Mouse (Mus musculus): ENCODE measurements around the gene Atg4b. TPM values are rescaled to one million over a fixed set of nuclear protein-coding genes. Genes with fewer than 3 reads are reported as not detected.

Atg4b gene
- polyA plus RNA-seq (2014; fragmentation: Illumina TruSeq; extraction: RNeasy Lipid Tissue Mini Kit (QIAGEN cat#74804); ENCODE audit: low read depth, low replicate concordance), result 47.5 TPM

DNA sequence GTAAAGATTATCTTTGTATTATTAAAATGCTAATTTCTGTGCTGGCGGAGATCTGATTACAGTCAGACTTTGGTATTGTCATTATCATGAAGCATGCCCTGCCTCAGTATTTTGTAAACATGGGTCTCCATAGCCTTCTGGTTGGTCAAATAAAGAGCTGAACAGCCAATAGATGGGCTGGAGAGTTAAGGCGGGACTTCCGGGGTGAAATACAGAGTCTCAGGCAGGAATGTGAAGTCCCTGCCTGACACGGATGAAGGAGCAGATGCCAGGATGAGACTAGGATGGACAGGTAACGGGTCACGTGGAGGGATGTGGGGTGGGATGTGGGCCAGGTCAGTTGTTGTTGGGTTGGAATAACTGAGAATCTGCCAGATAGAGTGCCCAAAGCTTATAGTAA, at the start of gene Atg4b:
Gene Atg4b (plus strand): TSS at position 211 of the 400 bp plus-strand sequence.

DNA sequence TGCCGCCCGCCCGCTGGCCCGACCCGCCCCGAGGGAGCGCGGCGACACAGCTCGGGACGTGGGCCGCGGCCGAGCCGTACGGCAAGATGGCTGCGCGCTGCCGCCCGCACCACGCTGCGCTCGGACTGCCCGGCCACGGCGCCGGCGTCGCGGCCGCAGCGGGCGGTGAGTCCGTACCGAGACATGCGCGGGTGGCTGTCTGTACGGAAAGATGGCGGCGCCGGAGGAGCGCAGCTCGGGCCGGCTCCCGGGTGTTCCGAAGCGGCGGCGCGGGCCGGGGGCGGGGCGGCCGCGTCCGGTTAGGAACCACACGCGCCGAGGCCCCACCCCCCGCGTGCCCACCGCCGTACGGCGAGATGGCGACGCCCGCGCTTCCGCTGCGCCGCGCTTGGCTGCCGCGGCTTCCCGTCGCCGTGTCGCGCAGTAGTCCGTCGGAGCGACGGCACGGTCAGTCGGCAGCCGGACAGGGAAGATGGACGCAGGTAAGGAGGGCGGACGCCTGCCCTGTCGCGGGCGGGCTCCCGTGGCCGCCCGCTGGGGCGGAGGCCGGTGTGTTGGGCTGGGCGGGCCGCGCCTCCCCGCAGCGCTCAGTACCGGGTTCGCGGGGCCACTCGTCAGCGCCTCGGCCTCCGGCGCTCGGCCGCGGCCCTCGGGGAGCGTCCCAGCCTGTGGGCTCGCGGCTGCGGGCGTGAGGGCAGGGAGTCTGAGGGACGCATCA, 3.4 kb downstream of the Atg4b start, which contains the start of gene Thap4:
Gene Thap4 (minus strand): TSS at position 292 of the 718 bp plus-strand sequence.

DNA sequence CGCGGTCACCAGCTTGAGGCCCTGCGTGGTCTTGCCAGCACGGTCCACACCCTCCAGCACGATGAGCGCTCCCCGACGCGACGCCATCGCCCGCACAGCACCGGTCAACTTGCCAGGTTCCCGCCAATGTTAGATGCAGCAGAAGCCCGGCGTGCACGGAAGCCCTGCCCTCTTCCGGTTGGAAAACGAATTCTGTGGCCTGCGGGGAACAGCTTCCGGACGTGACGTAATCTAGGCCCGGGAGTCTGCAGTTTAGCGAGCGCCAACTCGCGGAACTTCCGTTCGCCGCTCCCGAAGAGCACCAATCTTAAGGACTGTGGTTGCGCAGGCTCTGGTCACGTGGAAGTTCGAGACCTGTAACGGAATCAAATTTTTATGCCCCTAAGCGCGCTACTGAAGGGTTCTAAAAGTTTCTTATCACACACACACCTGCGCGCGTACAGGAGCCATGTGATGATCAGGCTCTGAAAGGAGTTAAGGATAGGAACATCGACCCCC, 50.5 kb downstream of the Atg4b start, which contains the start of gene Dtymk:
Gene Dtymk (minus strand): TSS at position 194 of the 498 bp plus-strand sequence.

DNA sequence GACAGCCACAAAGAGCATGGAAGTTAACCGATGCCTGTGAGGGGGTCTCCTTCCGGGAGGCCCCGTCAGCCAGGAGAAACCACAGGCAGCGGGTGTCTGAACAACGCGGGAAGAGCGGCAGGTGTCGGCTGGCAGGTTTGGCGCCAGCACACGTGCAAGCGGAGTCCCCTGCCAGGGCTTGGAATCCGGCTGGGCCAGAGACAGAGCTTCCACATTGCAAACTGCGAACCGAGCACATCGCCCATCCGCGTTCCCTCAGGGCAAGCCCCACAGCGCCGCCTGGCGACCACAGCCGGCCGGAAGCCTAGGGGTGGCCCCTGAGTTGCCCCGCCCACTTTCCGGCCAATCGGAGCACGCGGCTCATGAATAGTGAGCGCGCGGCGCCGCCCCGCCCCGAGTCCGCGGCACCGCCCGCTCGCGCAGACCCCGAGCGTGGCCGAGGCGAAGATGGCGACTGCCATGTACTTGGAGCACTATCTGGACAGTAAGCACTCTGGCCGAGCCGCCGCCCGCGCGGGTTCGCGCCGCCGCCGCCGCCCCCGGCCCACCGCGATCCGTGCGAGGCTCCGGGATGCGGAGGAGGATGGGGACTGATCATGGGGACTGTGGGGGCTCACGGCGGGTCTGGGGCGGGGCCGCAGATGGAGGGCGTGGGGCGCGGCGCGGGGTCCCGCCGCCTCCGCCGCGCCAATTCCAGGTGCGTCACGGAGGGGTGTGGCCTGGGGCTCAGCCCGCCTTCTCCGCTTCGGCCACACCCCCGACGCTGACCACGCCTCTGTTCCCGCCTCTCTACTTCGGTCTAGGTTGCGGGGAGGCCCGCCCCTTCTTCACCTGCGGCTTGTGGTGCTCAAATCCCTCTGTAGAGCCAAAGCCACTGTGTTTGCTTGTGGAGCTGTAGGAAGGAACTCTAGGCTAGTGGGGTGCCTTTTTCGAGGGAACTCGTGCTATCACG, 52.5 kb downstream of the Atg4b start, which contains the start of gene Ing5:
Gene Ing5 (plus strand): TSS at position 410 of the 952 bp plus-strand sequence.

DNA sequence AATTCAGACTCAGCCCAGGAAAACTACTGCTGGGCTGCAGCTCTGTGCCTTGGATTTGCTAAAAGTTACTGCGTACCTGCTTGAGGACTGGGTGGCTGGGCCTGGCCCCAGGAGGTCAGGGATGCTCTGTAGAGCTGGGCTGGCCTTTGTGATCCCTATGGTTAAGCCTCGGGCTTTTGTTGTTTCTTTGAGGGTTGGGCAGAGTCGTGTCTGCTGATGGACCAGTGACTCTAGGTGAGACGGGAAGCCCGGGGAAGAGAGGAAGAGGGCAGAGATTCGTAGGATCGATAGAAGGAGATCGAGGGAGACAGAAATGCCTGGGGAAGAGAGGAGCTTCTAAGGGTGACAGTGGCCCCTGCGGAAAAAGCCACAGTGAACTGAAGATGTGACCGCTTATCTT, 73.3 kb downstream of the Atg4b start, which contains the start of gene D2hgdh:
Gene D2hgdh (plus strand): TSS at position 301 of the 400 bp plus-strand sequence.

Other genes starting within 250 kb of the Atg4b start
- 3.2 TPM for gene Farp2, start 239.4 kb upstream of the Atg4b start, polyA plus RNA-seq (2014; fragmentation: Illumina TruSeq; extraction: RNeasy Lipid Tissue Mini Kit (QIAGEN cat#74804); ENCODE audit: low read depth, low replicate concordance)
- 22.7 TPM for gene Stk25, start 92.8 kb upstream of the Atg4b start, polyA plus RNA-seq (2014; fragmentation: Illumina TruSeq; extraction: RNeasy Lipid Tissue Mini Kit (QIAGEN cat#74804); ENCODE audit: low read depth, low replicate concordance)
- gene Bok, start 65.8 kb upstream of the Atg4b start, polyA plus RNA-seq (2014; fragmentation: Illumina TruSeq; extraction: RNeasy Lipid Tissue Mini Kit (QIAGEN cat#74804); ENCODE audit: low read depth, low replicate concordance), result 0.52 TPM
- gene Thap4, start 3.4 kb downstream of the Atg4b start, polyA plus RNA-seq (2014; fragmentation: Illumina TruSeq; extraction: RNeasy Lipid Tissue Mini Kit (QIAGEN cat#74804); ENCODE audit: low read depth, low replicate concordance), result 46.9 TPM
- 67.9 TPM for gene Dtymk, start 50.4 kb downstream of the Atg4b start, polyA plus RNA-seq (2014; fragmentation: Illumina TruSeq; extraction: RNeasy Lipid Tissue Mini Kit (QIAGEN cat#74804); ENCODE audit: low read depth, low replicate concordance)
- 7.4 TPM for gene Ing5, start 52.5 kb downstream of the Atg4b start, polyA plus RNA-seq (2014; fragmentation: Illumina TruSeq; extraction: RNeasy Lipid Tissue Mini Kit (QIAGEN cat#74804); ENCODE audit: low read depth, low replicate concordance)
- gene D2hgdh, start 73.4 kb downstream of the Atg4b start, polyA plus RNA-seq (2014; fragmentation: Illumina TruSeq; extraction: RNeasy Lipid Tissue Mini Kit (QIAGEN cat#74804); ENCODE audit: low read depth, low replicate concordance), result 6.7 TPM
- 1.4 TPM for gene Gal3st2, start 109.8 kb downstream of the Atg4b start, polyA plus RNA-seq (2014; fragmentation: Illumina TruSeq; extraction: RNeasy Lipid Tissue Mini Kit (QIAGEN cat#74804); ENCODE audit: low read depth, low replicate concordance)
- gene Gal3st2b, start 166.8 kb downstream of the Atg4b start, polyA plus RNA-seq (2014; fragmentation: Illumina TruSeq; extraction: RNeasy Lipid Tissue Mini Kit (QIAGEN cat#74804); ENCODE audit: low read depth, low replicate concordance), result not detected
- not detected for gene Gal3st2c, start 239.0 kb downstream of the Atg4b start, polyA plus RNA-seq (2014; fragmentation: Illumina TruSeq; extraction: RNeasy Lipid Tissue Mini Kit (QIAGEN cat#74804); ENCODE audit: low read depth, low replicate concordance)

All from testis, adult 10 weeks (tissue).